Mouse (Mus musculus) neural tube, embryonic 12.5 days (tissue): ENCODE results near the gene 1500009L16Rik. TPM values are rescaled to one million over a fixed set of nuclear protein-coding genes. Genes with fewer than 3 reads are reported as not detected.

Source experiments
- ATAC-seq: fragments of 200-750 bp; cut with Nextera tagmentation; 2 replicates; pipeline ENCODE4 v1.8.0; 2017; ENCODE audit warnings: low read depth, mild to moderate bottlenecking, moderate TSS enrichment, moderate library complexity; ENCODE audit not compliant: low FRiP score
- H3K27ac ChIP-seq: fragments of 300-500 bp; sonication (generic); 2 replicates; pipeline ENCODE4 v1.5.1; 2016
- H3K27me3 ChIP-seq: fragments of 300-500 bp; sonication (generic); replicated peaks from 2 replicates; pipeline ENCODE4 v1.6.1; 2016; ENCODE audit warnings: mild to moderate bottlenecking
- H3K36me3 ChIP-seq: fragments of 300-500 bp; sonication (generic); 2 replicates; pipeline ENCODE4 v1.6.1; 2016; ENCODE audit warnings: mild to moderate bottlenecking
- H3K4me1 ChIP-seq: fragments of 300-500 bp; sonication (generic); 2 replicates; pipeline ENCODE4 v1.6.1; 2016
- H3K4me2 ChIP-seq: fragments of 300-500 bp; sonication (generic); replicated peaks from 2 replicates; pipeline ENCODE4 v1.6.1; 2016; ENCODE audit warnings: mild to moderate bottlenecking
- H3K4me3 ChIP-seq: fragments of 300-500 bp; sonication (generic); 2 replicates; pipeline ENCODE4 v1.5.1; 2016
- H3K9ac ChIP-seq: fragments of 300-500 bp; sonication (generic); 2 replicates; pipeline ENCODE4 v1.6.1; 2016; ENCODE audit warnings: mild to moderate bottlenecking
- H3K9me3 ChIP-seq: fragments of 300-500 bp; sonication (generic); 2 replicates; pipeline ENCODE4 v1.6.1; 2016; ENCODE audit warnings: mild to moderate bottlenecking
- WGBS: fragments of 180-500 bp; shearing (Covaris S2); methylation state at CpG from one replicate; pipeline ENCODE4 v1.1.7; 2016; 5-methylcytosine and 5-hydroxymethylcytosine counted together
- polyA plus RNA-seq: library from polyadenylated mRNA; unstranded; fragments of >200 nt; fragmentation: Nextera tagmentation; extraction: Ambion mirVana; gene quantifications from 2 replicates; pipeline ENCODE4 v1.2.1, GENCODE M21; 2016

Gene 1500009L16Rik
- polyA plus RNA-seq, 1 experiment from 2014 or later: 34.4 TPM

DNA sequence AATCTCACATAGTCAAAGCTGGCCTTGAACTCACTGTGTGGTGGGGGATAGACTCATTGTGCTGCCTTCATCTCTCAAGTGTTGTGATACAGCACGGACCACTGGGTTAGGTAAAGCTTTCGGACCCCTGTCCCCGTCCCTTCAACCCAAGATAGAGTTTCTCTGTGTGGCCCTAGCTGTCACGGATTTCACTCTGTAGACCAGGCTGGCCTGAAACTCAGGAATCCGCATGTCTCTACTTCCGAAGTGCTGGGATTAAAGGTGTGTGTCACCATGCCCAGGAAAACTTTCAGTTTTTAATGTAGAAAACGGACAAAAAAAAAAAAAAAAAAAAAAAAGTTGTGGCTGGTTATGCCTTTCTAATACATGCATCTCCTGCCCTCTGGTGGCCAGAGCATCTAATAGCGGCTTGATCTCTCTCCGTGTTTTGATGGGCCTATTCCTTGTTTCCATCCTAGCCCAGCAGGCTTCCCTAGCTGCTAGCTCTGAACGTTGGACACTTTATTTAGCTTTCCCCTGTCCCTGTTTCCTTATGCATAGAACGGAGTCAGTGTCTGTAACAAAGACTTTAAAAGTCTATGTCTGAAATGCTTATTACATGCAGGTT is 53.7 kb downstream of the 1500009L16Rik start:
- H3K4me2 ChIP-seq: no peak overlapping the region
- H3K9me3 ChIP-seq: no peaks in the 10 kb centered on the region
- H3K36me3 ChIP-seq: no peaks in the 10 kb centered on the region
- ATAC-seq: no peak
- no peak overlapping the region for H3K4me3 ChIP-seq
- no peaks in the 10 kb centered on the region for H3K27me3 ChIP-seq
- H3K4me1 ChIP-seq: no peaks in the 10 kb centered on the region
- WGBS: 51% methylated on average over 11 of the region's 11 CpGs
- H3K27ac ChIP-seq: no peak overlapping the region
- no peak overlapping the region for H3K9ac ChIP-seq

- H3K27ac ChIP-seq: no peak overlapping the region
- WGBS: 89% methylated on average over 9 of the region's 9 CpGs
- ATAC-seq: no peak
- no peak overlapping the region for H3K4me3 ChIP-seq
- H3K9me3 ChIP-seq: no peaks in the 10 kb centered on the region
- no peak overlapping the region for H3K9ac ChIP-seq
- no peak overlapping the region for H3K4me2 ChIP-seq
- H3K36me3 ChIP-seq: no peaks in the 10 kb centered on the region
- no peaks in the 10 kb centered on the region for H3K4me1 ChIP-seq
- H3K27me3 ChIP-seq: no peaks in the 10 kb centered on the region
Measured at GRCm38 (mm10) chr10:83777253-83777652, 54.6 kb downstream of the 1500009L16Rik start.

GRCm38 (mm10) chr10:83781854-83782253 is 59.2 kb downstream of the 1500009L16Rik start:
- WGBS: 85% methylated on average over 4 of the region's 4 CpGs
- Histone ChIP-seq H3K4me3 (no peak overlapping the region), H3K27ac (no peak overlapping the region), H3K36me3 (no peaks in the 10 kb centered on the region), H3K4me1 (no peaks in the 10 kb centered on the region), H3K9me3 (no peaks in the 10 kb centered on the region), H3K27me3 (no peaks in the 10 kb centered on the region), H3K4me2 (no peak overlapping the region), H3K9ac (no peak overlapping the region)
- ATAC-seq: no peak

DNA sequence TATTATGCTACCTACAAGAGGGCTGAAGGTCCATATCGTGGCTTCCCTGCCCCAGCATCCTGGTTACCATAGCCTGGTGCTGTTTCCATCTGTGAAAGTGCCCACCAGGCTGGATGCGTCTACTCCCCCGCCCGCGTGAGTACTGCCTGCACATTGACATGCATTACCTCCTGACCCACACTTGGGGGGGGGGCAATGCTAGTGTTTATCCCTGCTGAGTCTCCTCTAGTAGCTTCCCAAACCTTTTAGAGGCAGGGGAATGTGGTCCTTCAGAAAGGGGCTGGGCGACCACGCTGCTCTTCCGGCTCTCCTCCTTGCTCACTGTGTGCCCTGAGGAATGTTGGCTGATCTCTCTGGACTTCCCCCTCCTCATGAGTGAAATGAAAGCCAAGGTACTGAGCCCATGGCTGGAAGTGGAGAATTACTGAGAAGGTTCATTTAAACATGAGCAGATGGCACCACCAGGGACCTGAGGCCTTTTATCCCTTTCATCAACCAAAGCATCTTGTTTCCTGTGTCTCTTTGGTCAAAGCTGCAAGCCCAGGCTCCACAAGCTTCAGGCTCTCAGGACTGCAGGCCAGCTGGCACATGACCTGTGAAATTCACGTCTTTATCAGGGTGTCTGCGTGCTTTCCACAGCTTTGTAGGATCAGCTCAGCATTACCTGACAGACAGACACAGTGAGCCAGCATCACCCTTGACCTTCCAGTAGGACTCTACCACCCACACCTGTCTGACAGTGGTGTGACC is 59.9 kb downstream of the 1500009L16Rik start:
- Histone ChIP-seq H3K9me3 (no peaks in the 10 kb centered on the region), H3K4me2 (no peak overlapping the region), H3K36me3 (no peaks in the 10 kb centered on the region), H3K4me3 (no peak overlapping the region), H3K9ac (no peak overlapping the region), H3K4me1 (no peaks in the 10 kb centered on the region), H3K27ac (no peak overlapping the region), H3K27me3 (no peaks in the 10 kb centered on the region)
- WGBS: 90% methylated on average over 10 of the region's 10 CpGs
- no peak for ATAC-seq

- H3K4me2 ChIP-seq: no peak overlapping the region
- H3K36me3 ChIP-seq: no peaks in the 10 kb centered on the region
- no peaks in the 10 kb centered on the region for H3K4me1 ChIP-seq
- H3K9me3 ChIP-seq: no peaks in the 10 kb centered on the region
- H3K9ac ChIP-seq: no peak overlapping the region
- H3K27me3 ChIP-seq: no peaks in the 10 kb centered on the region
- no peak overlapping the region for H3K4me3 ChIP-seq
- WGBS: 34% methylated on average over 5 of the region's 5 CpGs
- ATAC-seq: no peak
- no peak overlapping the region for H3K27ac ChIP-seq
Measured at GRCm38 (mm10) chr10:83785003-83785402, 62.3 kb downstream of the 1500009L16Rik start.

GRCm38 (mm10) chr10:83785627-83786392 is 63.1 kb downstream of the 1500009L16Rik start:
- Histone ChIP-seq H3K4me1 (no peaks in the 10 kb centered on the region), H3K4me2 (no peak overlapping the region), H3K9me3 (no peaks in the 10 kb centered on the region), H3K27me3 (no peaks in the 10 kb centered on the region), H3K4me3 (no peak overlapping the region), H3K36me3 (no peaks in the 10 kb centered on the region), H3K27ac (no peak overlapping the region), H3K9ac (no peak overlapping the region)
- ATAC-seq: no peak
- WGBS: 73% methylated on average over 3 of the region's 3 CpGs

GRCm38 (mm10) chr10:83795088-83795487 is 72.4 kb downstream of the 1500009L16Rik start:
- H3K4me2 ChIP-seq: no peak overlapping the region
- H3K9ac ChIP-seq: no peak overlapping the region
- H3K4me1 ChIP-seq: no peaks in the 10 kb centered on the region
- no peaks in the 10 kb centered on the region for H3K27me3 ChIP-seq
- no peaks in the 10 kb centered on the region for H3K9me3 ChIP-seq
- no peak for ATAC-seq
- no peaks in the 10 kb centered on the region for H3K36me3 ChIP-seq
- no peak overlapping the region for H3K4me3 ChIP-seq
- no peak overlapping the region for H3K27ac ChIP-seq

DNA sequence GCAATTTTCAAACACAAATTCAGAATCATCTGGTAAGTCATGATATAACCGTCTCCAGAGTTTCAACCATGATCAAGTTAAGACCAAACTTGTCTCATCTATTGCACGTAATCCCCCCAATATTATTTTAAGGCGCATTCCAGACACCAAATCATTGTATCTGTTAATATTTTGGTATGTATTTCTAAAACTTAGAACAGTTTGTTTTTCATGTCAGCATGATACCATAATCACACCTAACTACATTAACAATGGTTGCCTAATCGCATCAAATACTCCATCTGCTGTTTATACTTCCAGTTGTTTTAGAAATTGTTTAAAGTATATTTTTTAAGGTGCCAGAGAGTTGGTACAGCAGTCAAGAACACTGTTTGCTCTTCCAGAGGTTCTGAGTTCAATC is 72.8 kb downstream of the 1500009L16Rik start:
- Histone ChIP-seq H3K9me3 (no peaks in the 10 kb centered on the region), H3K4me1 (no peaks in the 10 kb centered on the region), H3K4me2 (no peak overlapping the region), H3K9ac (no peak overlapping the region), H3K27ac (no peak overlapping the region), H3K36me3 (no peaks in the 10 kb centered on the region), H3K4me3 (no peak overlapping the region), H3K27me3 (no peaks in the 10 kb centered on the region)
- no peak for ATAC-seq
- 91% methylated on average over 4 of the region's 4 CpGs for WGBS

DNA sequence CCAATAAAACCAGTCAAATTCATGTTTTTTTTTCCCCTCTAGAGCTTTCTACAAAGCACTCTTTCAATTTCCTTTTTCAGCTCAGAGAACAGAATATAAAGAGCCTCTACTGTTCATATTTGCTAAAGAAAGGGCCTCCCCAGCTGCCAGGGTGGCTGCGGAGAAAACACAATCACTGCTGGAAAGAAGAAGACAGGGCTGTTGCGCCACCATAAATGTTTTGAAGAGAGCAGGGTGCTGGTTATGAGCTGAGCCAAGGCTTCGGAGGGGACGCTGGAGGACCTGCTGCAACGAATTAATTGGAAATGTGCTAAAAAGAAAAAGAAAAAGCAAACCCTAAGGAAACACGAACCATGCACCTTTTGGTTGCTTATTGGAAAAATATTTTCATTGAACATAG is 81.4 kb downstream of the 1500009L16Rik start:
- no peaks in the 10 kb centered on the region for H3K9me3 ChIP-seq
- H3K36me3 ChIP-seq: no peaks in the 10 kb centered on the region
- no peak overlapping the region for H3K4me2 ChIP-seq
- no peak for ATAC-seq
- no peak overlapping the region for H3K27ac ChIP-seq
- no peak overlapping the region for H3K4me3 ChIP-seq
- 67% methylated on average over 6 of the region's 6 CpGs for WGBS
- no peaks in the 10 kb centered on the region for H3K27me3 ChIP-seq
- no peak overlapping the region for H3K9ac ChIP-seq
- H3K4me1 ChIP-seq: peaks cover 11% of the 10 kb centered on the region

- no peaks in the 10 kb centered on the region for H3K27me3 ChIP-seq
- no peak overlapping the region for H3K4me3 ChIP-seq
- no peak for ATAC-seq
- peaks cover 11% of the 10 kb centered on the region for H3K4me1 ChIP-seq
- H3K4me2 ChIP-seq: peak overlapping the region; percentile 28; the same call in 1 of the 2 replicates
- 51% methylated on average over 11 of the region's 11 CpGs for WGBS
- H3K36me3 ChIP-seq: no peaks in the 10 kb centered on the region
- 0 out of 2 replicates have a peak overlapping the region, but pooled peaks have one; percentile 32 for H3K27ac ChIP-seq
- no peaks in the 10 kb centered on the region for H3K9me3 ChIP-seq
- H3K9ac ChIP-seq: no peak overlapping the region
Measured at GRCm38 (mm10) chr10:83805201-83805718, 82.6 kb downstream of the 1500009L16Rik start.

DNA sequence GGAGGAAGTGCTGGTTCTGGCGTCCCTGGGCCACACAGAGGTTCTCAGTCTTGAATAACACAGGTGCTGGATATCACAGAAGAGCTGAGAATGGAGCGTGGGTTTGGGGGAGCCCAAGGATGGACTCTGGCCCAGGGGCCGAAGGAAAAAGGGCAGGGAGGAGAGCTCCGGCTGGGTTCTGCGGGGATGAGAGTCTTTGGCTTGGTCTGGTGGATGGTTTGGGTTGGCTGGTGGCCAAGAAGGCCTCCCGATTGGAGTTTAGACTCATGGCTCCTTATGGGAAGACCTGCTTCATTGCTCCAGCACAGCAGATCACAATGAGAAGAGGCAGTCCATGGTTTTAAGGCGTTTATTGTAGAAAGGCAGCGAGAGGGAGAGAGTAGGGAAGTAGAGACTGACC is 84.6 kb downstream of the 1500009L16Rik start:
- peaks cover 11% of the 10 kb centered on the region for H3K4me1 ChIP-seq
- ATAC-seq: no peak
- H3K4me3 ChIP-seq: no peak overlapping the region
- no peaks in the 10 kb centered on the region for H3K36me3 ChIP-seq
- H3K9ac ChIP-seq: no peak overlapping the region
- no peak overlapping the region for H3K27ac ChIP-seq
- no peak overlapping the region for H3K4me2 ChIP-seq
- no peaks in the 10 kb centered on the region for H3K9me3 ChIP-seq
- WGBS: 73% methylated on average over 8 of the region's 8 CpGs
- H3K27me3 ChIP-seq: no peaks in the 10 kb centered on the region
